ENCODE assay signal across 8 mouse cellular contexts in the genomic region with DNA sequence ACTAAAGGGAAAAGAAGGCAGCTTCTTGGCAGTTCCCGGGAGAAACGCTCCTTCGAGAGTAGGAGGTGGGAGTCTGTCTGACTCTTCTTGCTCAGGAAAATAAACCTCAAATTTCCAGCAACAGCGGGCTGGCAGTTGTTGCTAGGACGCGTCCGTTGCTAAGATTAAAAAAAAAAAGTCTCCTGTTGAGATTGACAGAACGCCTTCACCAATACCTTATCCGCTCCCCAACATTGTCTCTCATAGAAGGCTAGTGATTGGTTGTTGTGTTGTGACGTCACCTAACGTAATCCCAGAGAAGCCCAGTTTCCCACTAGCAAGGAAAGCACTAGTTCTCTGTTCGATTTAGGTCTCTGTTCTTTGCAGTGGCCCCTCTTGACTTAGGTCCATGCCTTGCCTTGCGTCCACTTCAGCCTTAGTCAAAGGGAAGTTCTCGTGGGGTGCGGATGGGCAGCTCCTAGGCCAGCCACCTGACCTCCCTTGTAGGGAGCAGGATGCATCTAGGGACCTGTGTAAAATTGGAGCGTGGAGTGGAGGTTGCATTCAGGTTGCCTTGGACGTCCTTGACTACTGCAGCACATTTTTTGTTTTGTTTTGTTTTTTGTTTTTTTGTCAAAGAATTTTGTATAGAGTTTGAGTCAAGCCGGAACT. TPM values are rescaled to one million over a fixed set of nuclear protein-coding genes. Genes with fewer than 3 reads are reported as not detected.
DNase-seq lines count a peak whose midpoint lies in the region; ATAC-seq and TF ChIP-seq lines count a peak whose summit lies in the region.

A gene (minus strand): TSS at position 210 of the 651 bp plus-strand sequence.

- peak within 1 kb of the TSS; percentile 45 for H3K4me3 ChIP-seq in left cerebral cortex, adult 2 months

- intact Hi-C loops in left cerebral cortex, adult 2 months (cut with DNase I), result no loop called here

- no peak for TF ChIP-seq CTCF in left cerebral cortex, adult 2 months (IDR thresholded peaks at IDR 0.05)

- H3K27ac ChIP-seq in left cerebral cortex, adult 2 months, result no peak within 1 kb of the TSS

- ATAC-seq in cerebellum, adult (ENCODE audit: insufficient number of reproducible peaks, low FRiP score, low TSS enrichment), result peak; percentile 87
- ATAC-seq in inflammation-experienced regulatory T-cells, adult 6 months, result peak; percentile 97

- no peak for DNase-seq in cerebellum, adult 11-12 months
- DNase-seq in cerebellum, adult 8-10 months, result peak; percentile 7
- DNase-seq in frontal cortex, adult 2 months (ENCODE audit: extremely low spot score in 1 of 2, low spot score in 1 of 2), result peak; percentile 81 to 87
- DNase-seq in left cerebral cortex, adult 2 months (ENCODE audit: extremely low spot score in 1 of 2, low spot score in 2 of 2), result peak; percentile 39 to 60
- DNase-seq in lung, postnatal 36 days, result peak; percentile 85
- DNase-seq in right cerebral cortex, adult 2 months (ENCODE audit: low spot score in 2 of 2), result peak; percentile 74 to 75

RNA-seq across cellular contexts. Expression of the gene that starts here (rescaled TPM):
- 0.57 TPM in 1 of 2 replicates, not detected in the other for polyA plus RNA-seq in frontal cortex, adult 2 months (2012; rRNA removed)
- under 1 TPM in 1 of 3 experiments, not detected in 2; 0.44 TPM for polyA plus RNA-seq in inflammation-experienced regulatory T-cells, adult 6 months (2017; shearing (Covaris generic))
- total RNA-seq in left cerebral cortex, adult 2 months (2021), result under 1 TPM; 0.21 to 0.25 TPM

Comparison
In these comparisons a context has a peak if more than half of its experiments do, and no peak if none do; other contexts are left out.
1. Peak in DNase-seq in frontal cortex, adult 2 months; RNA of the gene not detected or under 1 TPM.
2. Peak in ATAC-seq in inflammation-experienced regulatory T-cells, adult 6 months; RNA of the gene not detected or under 1 TPM.
3. Peak in DNase-seq and H3K4me3 ChIP-seq in left cerebral cortex, adult 2 months; RNA of the gene not detected or under 1 TPM.